Mouse (Mus musculus) megakaryocyte, embryonic 14.5 days (primary cell): ENCODE data around the gene Myt1l.

Experiments used
- FLI1 ChIP-seq: IDR thresholded peaks from 2 replicates; pipeline ENCODE4 v1.6.1; 2012; ENCODE audit warnings: low read length, inconsistent platforms, mixed read lengths
- GATA1 ChIP-seq: IDR thresholded peaks from 3 replicates; pipeline ENCODE4 v1.6.1; 2012; ENCODE audit warnings: mixed read lengths, low read length, inconsistent platforms, borderline replicate concordance

DNA sequence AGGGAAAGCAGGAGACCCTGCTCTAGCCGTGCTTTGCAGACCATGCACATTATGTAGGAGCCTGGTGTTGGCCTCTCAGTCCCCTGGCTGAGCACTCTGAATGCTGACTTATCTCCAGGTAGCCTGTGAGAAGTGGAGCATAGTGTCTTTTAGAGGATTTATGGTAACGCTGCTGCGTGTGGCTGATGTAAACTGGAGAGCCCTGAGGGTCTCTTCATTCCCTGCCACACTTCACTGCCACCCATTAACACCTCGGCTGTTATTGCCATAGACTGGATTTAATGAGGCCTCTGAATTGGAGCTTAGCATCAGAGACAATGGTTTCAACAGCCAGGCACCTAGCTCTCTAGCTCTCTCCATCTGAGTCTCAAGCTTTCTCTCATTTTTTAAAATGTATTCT is 114.7 kb downstream of the Myt1l start:
- no peak for TF ChIP-seq GATA1
- TF ChIP-seq FLI1, result no peak
